Mouse (Mus musculus) limb, embryonic 13.5 days (tissue): Measurements from ENCODE around the gene Syce1l. TPM values are rescaled to one million over a fixed set of nuclear protein-coding genes. Genes with fewer than 3 reads are reported as not detected.

Experiments used
- ATAC-seq: fragments of 200-750 bp; cut with Nextera tagmentation; 2 replicates; pipeline ENCODE4 v1.8.0; 2017; ENCODE audit warnings: low read depth, moderate number of reproducible peaks, moderate TSS enrichment; ENCODE audit not compliant: low FRiP score
- H3K27ac ChIP-seq: fragments of 300-500 bp; sonication (generic); 2 replicates; pipeline ENCODE4 v1.5.1; 2015; ENCODE audit warnings: inconsistent platforms, mild to moderate bottlenecking, moderate library complexity
- H3K27me3 ChIP-seq: fragments of 300-500 bp; sonication (generic); 2 replicates; pipeline ENCODE4 v1.6.1; 2015; ENCODE audit warnings: mild to moderate bottlenecking, inconsistent platforms
- H3K36me3 ChIP-seq: fragments of 300-500 bp; sonication (generic); 2 replicates; pipeline ENCODE4 v1.6.1; 2015; ENCODE audit warnings: inconsistent platforms, mild to moderate bottlenecking, moderate library complexity
- H3K4me1 ChIP-seq: fragments of 300-500 bp; sonication (generic); 2 replicates; pipeline ENCODE4 v1.6.1; 2015; ENCODE audit warnings: inconsistent platforms
- H3K4me2 ChIP-seq: fragments of 300-500 bp; sonication (generic); replicated peaks from 2 replicates; pipeline ENCODE4 v1.6.1; 2015; ENCODE audit warnings: inconsistent platforms, mild to moderate bottlenecking, moderate library complexity
- H3K4me3 ChIP-seq: fragments of 300-500 bp; sonication (generic); 2 replicates; pipeline ENCODE4 v1.5.1; 2015; ENCODE audit warnings: moderate library complexity, mild to moderate bottlenecking, inconsistent platforms
- H3K9ac ChIP-seq: fragments of 300-500 bp; sonication (generic); 2 replicates; pipeline ENCODE4 v1.6.1; 2015; ENCODE audit warnings: mild to moderate bottlenecking, inconsistent platforms
- H3K9me3 ChIP-seq: fragments of 300-500 bp; sonication (generic); 2 replicates; pipeline ENCODE4 v1.6.1; 2016; ENCODE audit warnings: inconsistent platforms
- WGBS: fragments of 180-500 bp; shearing (Covaris S2); methylation state at CpG from one replicate; pipeline ENCODE4 v1.1.7; 2015; 5-methylcytosine and 5-hydroxymethylcytosine counted together
- polyA plus RNA-seq: library from polyadenylated mRNA; unstranded; fragments of >200 nt; fragmentation: Nextera tagmentation; extraction: Ambion mirVana; gene quantifications from 2 replicates; pipeline ENCODE4 v1.2.1, GENCODE M21; 2015

Syce1l gene
- polyA plus RNA-seq, 1 experiment from 2014 or later = not detected

DNA sequence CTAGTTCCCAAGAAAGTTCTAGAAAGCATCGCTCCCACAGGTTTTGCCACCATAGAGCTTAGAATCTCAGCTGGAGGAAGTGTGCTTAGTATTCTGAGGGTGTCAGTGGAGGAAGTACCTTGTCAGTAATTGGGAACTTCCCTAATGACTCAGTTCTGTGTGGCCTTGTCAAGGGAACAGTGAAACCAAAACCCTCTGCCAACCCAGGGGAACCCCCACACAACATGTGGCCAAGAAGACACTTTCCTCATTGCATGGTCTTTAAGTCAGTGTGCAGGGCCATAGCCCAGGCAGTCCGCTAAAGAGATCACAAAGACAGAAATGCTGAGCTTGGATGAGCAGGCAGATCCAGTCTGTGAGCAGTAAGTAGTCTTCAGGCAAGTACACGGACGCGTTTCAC lies 13.1 kb downstream of the Syce1l start:
- no peak overlapping the region for H3K9ac ChIP-seq
- no peak overlapping the region for H3K27ac ChIP-seq
- no peak for ATAC-seq
- WGBS = 95% methylated on average over 5 of the region's 5 CpGs
- H3K4me2 ChIP-seq = no peak overlapping the region
- H3K36me3 ChIP-seq = no peaks in the 10 kb centered on the region
- no peak overlapping the region for H3K4me3 ChIP-seq
- H3K27me3 ChIP-seq = peaks cover 26% of the 10 kb centered on the region
- H3K9me3 ChIP-seq = no peaks in the 10 kb centered on the region
- no peaks in the 10 kb centered on the region for H3K4me1 ChIP-seq

DNA sequence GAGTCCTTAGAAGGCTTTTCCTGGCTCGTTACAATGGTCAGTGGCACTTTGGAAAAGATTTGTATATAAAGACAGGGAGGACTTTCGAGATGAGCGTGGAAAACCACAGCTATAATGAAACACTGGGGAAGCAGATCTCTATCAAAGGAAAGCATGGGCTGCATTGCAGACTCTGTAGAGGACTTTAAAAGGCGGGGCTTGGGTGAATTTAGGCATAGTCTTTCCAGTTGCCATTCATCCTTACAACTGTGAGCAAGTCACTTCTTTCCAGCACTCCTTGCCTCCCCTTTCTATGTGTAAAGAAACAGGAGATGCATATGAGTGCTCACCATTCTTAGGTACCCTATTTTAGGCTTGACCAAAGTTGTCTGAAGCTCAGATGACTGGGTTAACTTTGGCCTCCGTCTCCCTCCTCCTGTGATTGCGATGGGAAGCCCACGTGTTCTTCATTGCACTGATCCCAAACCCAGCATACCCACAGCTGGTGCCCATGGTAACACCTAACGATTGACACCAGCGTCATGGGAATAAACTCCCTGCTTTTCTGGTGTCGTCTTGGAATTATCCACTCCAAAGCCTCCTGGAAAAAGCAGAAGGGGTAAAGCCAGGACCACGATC lies 13.8 kb downstream of the Syce1l start:
- Histone ChIP-seq H3K27ac (no peak overlapping the region), H3K36me3 (no peaks in the 10 kb centered on the region), H3K4me3 (no peak overlapping the region), H3K27me3 (peaks cover 21% of the 10 kb centered on the region), H3K9me3 (no peaks in the 10 kb centered on the region), H3K9ac (no peak overlapping the region), H3K4me1 (no peaks in the 10 kb centered on the region), H3K4me2 (no peak overlapping the region)
- ATAC-seq = no peak
- WGBS = 79% methylated on average over 11 of the region's 11 CpGs

DNA sequence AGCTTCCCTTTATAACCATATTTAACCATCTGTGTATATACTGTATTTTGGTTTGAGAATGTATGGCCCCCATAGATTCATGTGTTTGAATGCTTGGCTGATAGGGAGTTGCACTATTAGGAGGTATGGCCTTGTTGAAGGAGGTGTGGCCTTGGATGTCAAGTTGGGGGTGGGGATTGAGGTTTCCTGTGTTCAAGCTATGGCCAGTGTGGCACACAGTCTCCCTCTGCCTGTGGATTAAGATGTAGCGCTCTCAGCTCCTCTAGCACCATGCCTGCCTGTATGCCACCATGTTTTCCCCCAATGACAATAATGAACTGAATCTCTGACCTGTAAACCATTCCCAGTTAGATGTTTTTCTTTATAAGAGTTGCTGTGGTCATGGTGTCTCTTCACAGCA lies 17.1 kb downstream of the Syce1l start:
- Histone ChIP-seq H3K9me3 (no peaks in the 10 kb centered on the region), H3K27ac (no peak overlapping the region), H3K4me1 (peaks cover 5% of the 10 kb centered on the region; the same call in 1 of the 2 replicates), H3K4me3 (no peak overlapping the region), H3K27me3 (peaks cover 15% of the 10 kb centered on the region), H3K9ac (no peak overlapping the region), H3K4me2 (no peak overlapping the region), H3K36me3 (no peaks in the 10 kb centered on the region)
- WGBS = 93% methylated on average over 1 of the region's 1 CpGs
- no peak for ATAC-seq

DNA sequence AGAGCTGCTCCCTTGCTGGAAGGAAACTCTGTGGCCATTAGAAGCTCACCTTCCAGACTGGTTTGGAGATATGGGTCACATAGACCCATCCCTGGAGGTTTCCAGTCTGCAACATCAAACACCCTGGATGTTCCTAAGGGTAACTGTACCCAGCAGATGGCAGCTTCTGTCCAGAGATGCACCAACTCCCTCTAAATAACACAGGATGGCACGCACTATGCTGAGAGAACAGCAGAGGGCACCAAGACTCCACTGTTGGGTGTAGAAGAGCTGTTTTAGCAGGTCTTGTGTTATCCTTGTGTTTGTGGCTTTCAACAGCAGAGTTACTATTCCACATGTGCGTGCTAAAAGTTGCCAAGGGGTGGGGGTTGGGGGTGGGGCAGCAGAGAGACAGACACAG lies 21.5 kb downstream of the Syce1l start:
- Histone ChIP-seq H3K4me1 (peaks cover 24% of the 10 kb centered on the region), H3K27me3 (peaks cover 39% of the 10 kb centered on the region), H3K9ac (no peak overlapping the region), H3K9me3 (no peaks in the 10 kb centered on the region), H3K27ac (no peak overlapping the region), H3K36me3 (no peaks in the 10 kb centered on the region), H3K4me2 (no peak overlapping the region), H3K4me3 (no peak overlapping the region)
- peak; percentile 77; the same call in 1 of the 2 replicates for ATAC-seq
- 5% methylated on average over 2 of the region's 2 CpGs for WGBS

DNA sequence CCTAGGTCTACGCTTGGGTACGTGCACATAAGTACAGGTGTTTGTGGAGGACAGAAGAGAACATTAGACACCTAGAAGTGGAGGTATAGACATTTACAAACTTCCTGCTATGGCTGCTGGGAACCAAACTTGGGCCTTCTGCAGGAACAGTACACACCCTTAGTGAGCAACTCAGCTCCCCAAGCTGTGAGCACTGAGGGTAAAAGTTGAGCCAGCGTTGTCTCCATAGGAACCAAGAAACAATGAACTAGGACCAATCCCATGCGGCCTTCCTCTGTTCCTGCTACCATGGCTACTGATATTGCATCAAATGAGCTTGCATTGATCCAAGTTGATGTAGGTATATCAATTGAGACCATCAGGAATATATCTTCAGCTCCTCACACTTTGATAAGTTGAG lies 22.0 kb downstream of the Syce1l start:
- H3K9ac ChIP-seq = no peak overlapping the region
- no peak overlapping the region for H3K27ac ChIP-seq
- ATAC-seq = peak; percentile 14; the same call in 1 of the 2 replicates
- H3K4me2 ChIP-seq = no peak overlapping the region
- WGBS = 71% methylated on average over 4 of the region's 4 CpGs
- H3K36me3 ChIP-seq = no peaks in the 10 kb centered on the region
- no peak overlapping the region for H3K4me3 ChIP-seq
- H3K4me1 ChIP-seq = peaks cover 24% of the 10 kb centered on the region
- peaks cover 44% of the 10 kb centered on the region for H3K27me3 ChIP-seq
- no peaks in the 10 kb centered on the region for H3K9me3 ChIP-seq

DNA sequence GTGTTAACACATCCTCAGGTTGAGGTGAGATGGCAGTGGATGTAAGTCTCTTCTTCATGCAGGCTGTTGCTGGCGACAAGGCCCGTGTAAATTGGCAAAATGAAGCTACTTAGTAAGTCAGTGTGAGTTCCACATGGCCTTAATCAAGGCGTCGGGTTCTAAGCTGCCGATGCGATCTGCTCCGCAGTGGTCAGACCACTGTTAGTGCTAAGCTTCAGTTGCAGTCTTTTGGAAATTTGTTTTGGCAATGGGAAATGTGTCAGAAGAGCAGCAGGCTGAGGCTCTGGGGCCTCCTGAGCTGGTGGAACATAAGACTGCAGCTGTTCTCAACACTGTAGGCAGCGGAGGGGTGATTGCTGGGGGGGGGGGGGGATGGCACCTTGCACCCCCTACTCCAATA lies 22.9 kb downstream of the Syce1l start:
- Histone ChIP-seq H3K36me3 (no peaks in the 10 kb centered on the region), H3K9ac (no peak overlapping the region), H3K4me2 (no peak overlapping the region), H3K4me1 (peaks cover 24% of the 10 kb centered on the region), H3K4me3 (no peak overlapping the region), H3K27me3 (peaks cover 51% of the 10 kb centered on the region), H3K9me3 (no peaks in the 10 kb centered on the region), H3K27ac (no peak overlapping the region; the same call in 1 of the 2 replicates)
- ATAC-seq = peak; percentile 37; the same call in 1 of the 2 replicates
- 34% methylated on average over 8 of the region's 8 CpGs for WGBS

DNA sequence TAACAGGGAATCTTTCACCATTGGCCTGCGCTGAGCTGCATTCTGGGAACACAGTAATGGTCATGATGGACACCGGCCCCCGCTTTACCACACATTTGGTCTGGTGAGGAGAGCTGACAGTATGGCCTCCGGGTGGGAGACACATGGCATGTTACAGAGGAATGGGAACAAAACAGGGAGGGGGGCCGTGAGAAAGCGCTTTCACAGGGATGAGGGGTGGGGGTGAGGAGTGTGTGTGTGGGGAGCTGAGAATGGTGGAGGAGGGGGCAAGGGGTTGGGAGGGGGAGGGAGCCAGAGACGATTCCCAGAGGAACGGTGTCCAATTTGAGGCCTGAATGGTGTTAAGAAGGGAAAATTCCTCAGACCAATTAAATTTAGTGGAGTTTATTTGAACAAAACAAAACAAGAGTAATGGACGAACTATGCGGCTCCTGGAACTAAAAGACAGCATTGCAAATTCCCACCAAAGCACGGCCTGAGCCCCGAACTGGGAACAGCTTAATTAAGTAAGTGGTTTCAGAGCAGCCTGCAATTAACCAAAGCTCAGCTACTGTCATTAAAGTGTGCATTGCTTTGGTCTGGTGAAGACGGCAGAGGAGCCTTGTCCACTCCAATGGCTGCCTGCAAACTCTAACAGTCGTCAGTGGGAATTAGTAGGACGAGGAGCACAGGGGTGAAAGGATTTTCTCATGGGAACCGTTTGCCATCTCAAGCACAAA lies 23.9 kb downstream of the Syce1l start:
- peaks cover 24% of the 10 kb centered on the region for H3K4me1 ChIP-seq
- no peak for ATAC-seq
- peaks cover 49% of the 10 kb centered on the region for H3K27me3 ChIP-seq
- H3K27ac ChIP-seq = no peak overlapping the region
- H3K4me3 ChIP-seq = no peak overlapping the region
- no peak overlapping the region for H3K9ac ChIP-seq
- WGBS = 31% methylated on average over 16 of the region's 16 CpGs
- H3K9me3 ChIP-seq = no peaks in the 10 kb centered on the region
- H3K4me2 ChIP-seq = no peak overlapping the region
- H3K36me3 ChIP-seq = no peaks in the 10 kb centered on the region

DNA sequence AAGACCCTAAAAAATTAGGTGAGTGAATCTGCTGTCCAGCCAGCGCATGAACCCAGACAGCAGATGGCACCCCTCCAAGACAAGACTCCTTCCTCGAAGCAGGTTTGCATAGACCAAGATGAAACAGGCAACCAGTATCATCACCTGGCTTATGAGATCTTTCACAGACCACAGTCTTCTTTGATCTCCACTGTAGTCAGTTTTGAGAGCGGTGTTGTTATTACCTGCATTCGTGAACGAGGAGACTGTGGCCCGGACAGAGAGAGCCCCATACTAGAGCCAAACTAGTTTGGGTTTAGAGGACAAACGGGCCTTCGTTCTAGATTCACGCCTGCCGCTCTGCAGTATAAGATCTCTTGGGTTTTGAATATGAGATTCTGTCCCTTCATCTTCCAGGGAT lies 26.9 kb downstream of the Syce1l start:
- no peak overlapping the region for H3K4me3 ChIP-seq
- no peak overlapping the region for H3K9ac ChIP-seq
- H3K4me2 ChIP-seq = no peak overlapping the region
- no peak for ATAC-seq
- H3K27me3 ChIP-seq = peaks cover 60% of the 10 kb centered on the region
- H3K27ac ChIP-seq = no peak overlapping the region
- no peaks in the 10 kb centered on the region for H3K36me3 ChIP-seq
- no peaks in the 10 kb centered on the region for H3K9me3 ChIP-seq
- WGBS = 64% methylated on average over 10 of the region's 10 CpGs
- peaks cover 29% of the 10 kb centered on the region for H3K4me1 ChIP-seq

DNA sequence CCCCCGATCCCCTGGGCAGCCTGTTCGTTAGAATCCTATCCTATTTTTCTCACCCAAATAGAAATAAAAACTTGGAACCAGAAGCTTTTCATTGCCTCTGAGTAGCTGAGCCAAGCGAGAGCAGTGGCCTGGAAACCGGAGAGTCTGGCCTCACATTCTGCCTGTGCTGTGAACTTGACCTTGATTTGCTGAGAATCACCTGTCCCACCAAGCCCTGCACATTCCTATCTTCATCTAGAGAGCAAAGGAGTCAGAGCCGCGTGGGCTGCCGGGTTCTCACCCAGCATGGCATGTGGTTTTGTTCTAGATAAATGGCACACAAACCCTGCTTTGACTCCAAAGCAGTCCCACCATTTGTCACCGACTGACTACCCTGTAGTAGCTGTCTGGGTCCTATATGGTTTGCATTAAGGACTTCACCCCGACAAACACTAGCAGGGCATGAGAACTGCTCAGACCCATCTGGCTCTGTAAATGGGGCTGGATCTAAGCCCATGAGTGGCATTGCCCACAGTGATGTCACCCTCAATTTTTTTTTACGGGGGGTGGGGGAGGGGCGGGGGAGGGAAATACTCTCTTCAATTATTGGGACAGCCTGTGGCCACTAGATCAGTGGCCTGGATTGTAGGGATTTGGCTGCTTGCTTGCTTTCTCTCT lies 29.7 kb downstream of the Syce1l start:
- H3K9ac ChIP-seq = no peak overlapping the region
- H3K27ac ChIP-seq = no peak overlapping the region
- 48% methylated on average over 11 of the region's 11 CpGs for WGBS
- no peak overlapping the region for H3K4me2 ChIP-seq
- H3K36me3 ChIP-seq = no peaks in the 10 kb centered on the region
- no peaks in the 10 kb centered on the region for H3K9me3 ChIP-seq
- H3K4me1 ChIP-seq = peaks cover 8% of the 10 kb centered on the region
- no peak for ATAC-seq
- peaks cover 49% of the 10 kb centered on the region for H3K27me3 ChIP-seq
- H3K4me3 ChIP-seq = no peak overlapping the region

DNA sequence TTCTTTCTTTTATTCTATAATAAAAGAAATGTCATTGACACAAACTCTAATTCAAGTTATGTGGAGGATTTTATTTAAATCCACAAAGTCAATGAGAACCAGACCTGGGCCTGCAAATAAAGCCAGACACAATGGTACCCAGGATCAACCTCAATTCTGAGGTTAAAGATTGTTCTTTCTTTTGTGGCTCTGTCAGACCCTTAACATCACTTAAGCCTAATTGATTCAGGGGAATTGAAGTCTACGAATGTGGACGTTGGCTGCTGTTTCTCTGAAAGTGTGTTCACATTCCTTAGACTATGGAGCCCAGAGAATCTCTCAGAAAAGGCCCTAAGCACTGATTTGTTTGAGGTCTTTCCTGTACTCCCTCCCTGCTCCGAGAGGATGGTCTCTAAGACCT lies 30.3 kb downstream of the Syce1l start:
- no peak overlapping the region for H3K4me3 ChIP-seq
- ATAC-seq = no peak
- no peaks in the 10 kb centered on the region for H3K9me3 ChIP-seq
- no peak overlapping the region for H3K4me2 ChIP-seq
- peaks cover 8% of the 10 kb centered on the region for H3K4me1 ChIP-seq
- H3K27me3 ChIP-seq = peaks cover 43% of the 10 kb centered on the region
- no peaks in the 10 kb centered on the region for H3K36me3 ChIP-seq
- WGBS = 41% methylated on average over 3 of the region's 3 CpGs
- H3K27ac ChIP-seq = no peak overlapping the region
- H3K9ac ChIP-seq = no peak overlapping the region

DNA sequence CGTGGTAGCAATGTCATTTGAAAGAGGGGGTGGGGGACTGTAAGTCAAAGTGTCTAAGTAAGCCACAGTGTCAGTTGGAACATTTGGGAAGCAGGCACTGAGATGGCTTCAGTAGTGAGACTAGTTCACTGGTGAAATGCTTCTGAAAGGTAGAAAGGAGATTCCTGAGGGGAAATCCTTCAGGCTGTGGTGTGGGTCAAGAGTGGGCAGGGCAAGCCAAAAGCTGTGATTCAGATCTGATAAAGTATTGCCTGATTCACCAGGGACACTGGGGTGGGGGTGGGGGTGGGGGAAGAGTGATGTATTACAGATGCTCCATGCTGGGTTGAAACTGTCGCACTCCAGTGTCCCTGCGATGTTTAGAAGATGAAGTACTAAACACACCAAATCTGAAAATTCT lies 31.6 kb downstream of the Syce1l start:
- H3K4me1 ChIP-seq = peaks cover 8% of the 10 kb centered on the region
- H3K9me3 ChIP-seq = no peaks in the 10 kb centered on the region
- no peak overlapping the region for H3K27ac ChIP-seq
- peaks cover 44% of the 10 kb centered on the region for H3K27me3 ChIP-seq
- H3K9ac ChIP-seq = no peak overlapping the region
- no peak overlapping the region for H3K4me3 ChIP-seq
- 77% methylated on average over 3 of the region's 3 CpGs for WGBS
- ATAC-seq = no peak
- no peaks in the 10 kb centered on the region for H3K36me3 ChIP-seq
- no peak overlapping the region for H3K4me2 ChIP-seq

DNA sequence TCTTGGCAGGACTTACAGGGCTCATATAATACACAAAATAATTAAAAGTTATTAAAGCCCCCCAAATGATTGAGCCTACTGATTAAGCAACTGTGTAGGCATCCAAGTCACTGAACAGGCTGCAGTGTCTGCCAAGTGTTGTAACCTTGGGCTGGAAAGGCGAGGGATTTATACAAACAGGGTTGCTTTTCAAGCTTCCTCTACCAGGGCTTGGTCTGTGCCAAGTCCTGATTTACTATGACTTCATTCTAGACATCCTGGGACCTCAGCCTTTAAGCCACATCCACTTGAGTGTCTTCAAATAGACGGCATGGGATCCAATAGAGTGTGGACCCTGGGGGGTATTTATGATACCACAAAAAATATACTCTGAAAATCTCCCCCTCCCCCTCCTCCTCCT lies 32.3 kb downstream of the Syce1l start:
- H3K4me1 ChIP-seq = peaks cover 8% of the 10 kb centered on the region
- peaks cover 37% of the 10 kb centered on the region for H3K27me3 ChIP-seq
- 73% methylated on average over 2 of the region's 2 CpGs for WGBS
- H3K9ac ChIP-seq = no peak overlapping the region
- H3K27ac ChIP-seq = no peak overlapping the region
- H3K4me3 ChIP-seq = no peak overlapping the region
- H3K36me3 ChIP-seq = no peaks in the 10 kb centered on the region
- H3K4me2 ChIP-seq = no peak overlapping the region
- H3K9me3 ChIP-seq = no peaks in the 10 kb centered on the region
- no peak for ATAC-seq
